Mouse (Mus musculus) forebrain, embryonic 11.5 days (tissue): Measurements from ENCODE around the gene Klhl35. TPM values are rescaled to one million over a fixed set of nuclear protein-coding genes. Genes with fewer than 3 reads are reported as not detected.
A peak's percentile ranks its signal among the peaks of the same experiment; 100 is the strongest.

Experiments
- ATAC-seq: fragments of 200-750 bp; cut with Nextera tagmentation; replicated peaks from 2 replicates; pipeline ENCODE4 v1.8.0; 2017; ENCODE audit warnings: moderate TSS enrichment; ENCODE audit not compliant: low FRiP score
- DNase-seq: peaks from one replicate; pipeline ENCODE4 v3.0.0-alpha.2; 2017; ENCODE audit warnings: low spot score
- H3K27ac ChIP-seq: fragments of 300-500 bp; sonication (generic); 2 replicates; pipeline ENCODE4 v1.5.1; 2014; ENCODE audit warnings: low read depth, low read length
- H3K27me3 ChIP-seq: fragments of 300-500 bp; sonication (generic); 2 replicates; pipeline ENCODE4 v1.6.1; 2014; ENCODE audit warnings: mild to moderate bottlenecking, low read length, mixed read lengths; ENCODE audit not compliant: control insufficient read depth, insufficient read depth
- H3K36me3 ChIP-seq: fragments of 300-500 bp; sonication (generic); 2 replicates; pipeline ENCODE4 v1.6.1; 2014; ENCODE audit warnings: mild to moderate bottlenecking, low read length, moderate library complexity, mixed read lengths; ENCODE audit not compliant: control insufficient read depth, insufficient read depth
- H3K4me1 ChIP-seq: fragments of 300-500 bp; sonication (generic); replicated peaks from 2 replicates; pipeline ENCODE4 v1.6.1; 2014; ENCODE audit warnings: low read length, mixed read lengths; ENCODE audit not compliant: control insufficient read depth, insufficient read depth
- H3K4me2 ChIP-seq: fragments of 300-500 bp; sonication (generic); 2 replicates; pipeline ENCODE4 v1.6.1; 2014; ENCODE audit warnings: low read depth, mild to moderate bottlenecking, low read length, moderate library complexity, mixed read lengths; ENCODE audit not compliant: severe bottlenecking
- H3K4me3 ChIP-seq: fragments of 300-500 bp; sonication (generic); 2 replicates; pipeline ENCODE4 v1.5.1; 2014; ENCODE audit warnings: low read depth, low read length
- H3K9ac ChIP-seq: fragments of 300-500 bp; sonication (generic); 2 replicates; pipeline ENCODE4 v1.6.1; 2014; ENCODE audit warnings: low read length
- H3K9me3 ChIP-seq: fragments of 300-500 bp; sonication (generic); 2 replicates; pipeline ENCODE4 v1.6.1; 2016; ENCODE audit warnings: low read length, mixed read lengths; ENCODE audit not compliant: control insufficient read depth
- WGBS: fragments of 180-500 bp; shearing (Covaris S2); extraction: QIAGEN DNeasy Blood & Tissue Kit; methylation state at CpG from one replicate; pipeline ENCODE4 v1.1.7; 2014; 5-methylcytosine and 5-hydroxymethylcytosine counted together
- polyA plus RNA-seq: library from polyadenylated mRNA; unstranded; fragments of >200 nt; fragmentation: Nextera tagmentation; extraction: Ambion mirVana; gene quantifications from 2 replicates; pipeline ENCODE4 v1.2.1, GENCODE M21; 2014

Gene Klhl35
- polyA plus RNA-seq, 1 experiment from 2014 or later, result 5.5 TPM

DNA sequence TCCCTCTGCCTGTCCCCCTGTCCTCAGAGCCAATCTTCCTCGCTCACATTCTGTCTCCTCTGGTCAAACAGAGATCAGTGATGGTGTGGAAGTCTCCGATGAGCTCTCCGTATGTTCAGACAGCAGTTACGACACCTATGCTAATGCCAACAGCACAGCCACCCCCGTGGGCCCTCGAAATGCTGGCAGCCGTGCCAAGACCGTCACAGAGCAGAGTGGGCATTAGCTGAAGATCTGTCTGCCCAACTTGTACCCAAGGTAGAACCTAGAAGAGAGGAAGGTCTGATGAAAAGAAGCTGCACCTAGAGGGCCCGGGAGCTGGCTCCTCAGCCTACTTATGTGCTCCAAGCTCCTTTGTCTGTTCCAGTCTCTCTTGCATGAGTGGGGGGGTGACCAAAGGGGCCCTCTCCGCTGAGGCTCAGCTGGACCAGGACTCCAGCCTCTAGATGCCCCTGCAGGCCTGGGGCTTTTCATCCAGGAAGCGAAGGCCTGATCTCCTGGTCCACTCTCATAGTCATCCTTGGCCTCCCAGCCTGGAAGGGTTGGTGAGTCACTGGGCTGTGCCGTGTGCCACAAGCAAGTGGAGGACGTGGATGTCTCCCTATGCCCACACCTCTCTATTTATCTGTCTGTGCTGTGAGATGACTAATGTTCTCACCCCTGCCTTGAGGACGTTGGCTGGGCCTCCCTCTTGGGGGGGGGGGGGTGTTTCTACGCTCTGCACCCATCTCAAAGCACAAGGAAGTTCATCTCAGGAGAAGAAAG, 5.7 kb upstream of the Klhl35 start:
- Histone ChIP-seq H3K4me2 (no peak overlapping the region), H3K9ac (no peak overlapping the region), H3K4me1 (no peaks in the 10 kb centered on the region), H3K27ac (no peak overlapping the region), H3K9me3 (no peaks in the 10 kb centered on the region), H3K4me3 (no peak overlapping the region), H3K36me3 (no peaks in the 10 kb centered on the region; the same call in 1 of the 2 replicates), H3K27me3 (no peaks in the 10 kb centered on the region)
- 92% methylated on average over 15 of the region's 15 CpGs for WGBS
- ATAC-seq (no peak), DNase-seq (no peak)

DNA sequence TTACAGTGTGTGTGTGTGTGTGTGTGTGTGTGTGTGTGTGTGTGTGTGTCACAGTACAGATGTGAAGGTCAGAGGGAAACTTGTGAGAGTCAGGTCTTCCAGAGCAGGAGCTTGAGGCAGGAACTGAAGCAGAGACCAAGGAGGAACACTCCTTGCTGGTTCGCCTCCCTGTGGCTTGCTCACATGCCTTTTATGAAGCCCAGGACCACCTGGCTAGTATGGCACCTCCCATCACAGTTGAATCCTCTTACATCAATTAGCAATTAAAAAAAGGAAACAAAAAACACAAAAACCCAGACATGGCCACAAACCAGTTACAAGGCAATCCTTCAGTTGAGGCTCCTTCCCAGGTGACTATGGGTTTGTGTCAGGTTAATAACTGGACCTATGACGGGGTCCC, 2.7 kb upstream of the Klhl35 start:
- Histone ChIP-seq H3K9ac (no peak overlapping the region), H3K4me1 (peaks cover 8% of the 10 kb centered on the region; the same call in 1 of the 2 replicates), H3K4me2 (no peak overlapping the region), H3K36me3 (no peaks in the 10 kb centered on the region), H3K4me3 (no peak overlapping the region), H3K27ac (no peak overlapping the region), H3K9me3 (no peaks in the 10 kb centered on the region), H3K27me3 (peaks cover 8% of the 10 kb centered on the region)
- WGBS, result 73% methylated on average over 2 of the region's 2 CpGs
- DNase-seq, result no peak
- ATAC-seq, result no peak

GRCm38 (mm10) chr7:99467916-99468282, 2.1 kb downstream of the Klhl35 start:
- ATAC-seq, result no peak; the same call in 1 of the 2 replicates
- peak overlapping the region; percentile 55 for H3K9ac ChIP-seq
- peak overlapping the region; percentile 83 for H3K4me2 ChIP-seq
- peak overlapping the region; percentile 38 for H3K4me3 ChIP-seq
- peaks cover 15% of the 10 kb centered on the region for H3K4me1 ChIP-seq
- WGBS, result 30% methylated on average over 11 of the region's 11 CpGs
- no peak overlapping the region for H3K27ac ChIP-seq
- H3K27me3 ChIP-seq, result peaks cover 17% of the 10 kb centered on the region
- H3K9me3 ChIP-seq, result no peaks in the 10 kb centered on the region
- DNase-seq, result no peak
- no peaks in the 10 kb centered on the region; the same call in none of the 2 replicates for H3K36me3 ChIP-seq

DNA sequence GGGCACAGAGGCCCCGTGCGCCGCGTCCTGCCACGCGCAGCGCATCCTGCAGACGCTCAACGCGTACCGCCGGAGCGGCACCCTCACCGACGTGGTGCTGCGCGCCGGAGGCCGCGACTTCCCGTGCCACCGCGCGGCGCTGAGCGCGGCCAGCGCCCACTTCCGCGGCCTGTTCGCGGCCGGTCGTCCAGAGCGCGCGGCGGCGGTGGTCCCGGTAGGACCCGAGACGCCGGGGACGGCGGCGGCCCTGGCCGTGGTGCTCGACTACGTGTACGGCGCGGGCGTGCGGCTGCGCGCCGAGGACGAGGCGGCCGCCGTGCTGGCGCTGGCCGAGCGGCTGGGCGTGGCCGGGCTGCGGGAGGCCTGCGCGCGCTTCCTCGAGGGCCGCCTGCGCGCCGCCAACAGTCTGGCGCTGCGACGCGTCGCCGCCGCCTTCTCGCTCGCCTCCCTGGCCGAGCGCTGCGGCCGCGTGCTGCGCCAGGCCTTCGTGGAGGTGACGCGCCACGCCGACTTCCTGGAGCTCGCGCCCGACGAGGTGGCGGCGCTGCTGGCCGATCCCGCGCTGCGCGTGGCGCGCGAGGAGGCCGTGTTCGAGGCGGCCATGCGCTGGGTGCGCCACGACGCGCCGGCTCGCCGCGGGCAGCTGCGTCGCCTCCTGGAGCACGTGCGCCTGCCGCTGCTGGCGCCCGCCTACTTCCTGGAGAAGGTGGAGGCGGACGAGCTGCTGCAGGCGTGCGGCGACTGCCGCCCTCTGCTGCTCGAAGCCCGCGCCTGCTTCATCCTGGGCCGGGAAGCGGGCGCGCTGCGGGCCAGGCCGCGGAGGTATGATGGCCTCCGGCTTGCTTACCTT, 2.7 kb downstream of the Klhl35 start:
- H3K4me3 ChIP-seq, result peak overlapping the region; percentile 38
- H3K36me3 ChIP-seq, result no peaks in the 10 kb centered on the region; the same call in none of the 2 replicates
- no peaks in the 10 kb centered on the region for H3K9me3 ChIP-seq
- peak overlapping the region; percentile 83 for H3K4me2 ChIP-seq
- ATAC-seq (peak; percentile 77), DNase-seq (peak; percentile 86)
- H3K9ac ChIP-seq, result peak overlapping the region; percentile 55
- H3K4me1 ChIP-seq, result peaks cover 15% of the 10 kb centered on the region
- 1% methylated on average over 138 of the region's 145 CpGs for WGBS
- peaks cover 17% of the 10 kb centered on the region for H3K27me3 ChIP-seq
- peak overlapping the region; percentile 57 for H3K27ac ChIP-seq

DNA sequence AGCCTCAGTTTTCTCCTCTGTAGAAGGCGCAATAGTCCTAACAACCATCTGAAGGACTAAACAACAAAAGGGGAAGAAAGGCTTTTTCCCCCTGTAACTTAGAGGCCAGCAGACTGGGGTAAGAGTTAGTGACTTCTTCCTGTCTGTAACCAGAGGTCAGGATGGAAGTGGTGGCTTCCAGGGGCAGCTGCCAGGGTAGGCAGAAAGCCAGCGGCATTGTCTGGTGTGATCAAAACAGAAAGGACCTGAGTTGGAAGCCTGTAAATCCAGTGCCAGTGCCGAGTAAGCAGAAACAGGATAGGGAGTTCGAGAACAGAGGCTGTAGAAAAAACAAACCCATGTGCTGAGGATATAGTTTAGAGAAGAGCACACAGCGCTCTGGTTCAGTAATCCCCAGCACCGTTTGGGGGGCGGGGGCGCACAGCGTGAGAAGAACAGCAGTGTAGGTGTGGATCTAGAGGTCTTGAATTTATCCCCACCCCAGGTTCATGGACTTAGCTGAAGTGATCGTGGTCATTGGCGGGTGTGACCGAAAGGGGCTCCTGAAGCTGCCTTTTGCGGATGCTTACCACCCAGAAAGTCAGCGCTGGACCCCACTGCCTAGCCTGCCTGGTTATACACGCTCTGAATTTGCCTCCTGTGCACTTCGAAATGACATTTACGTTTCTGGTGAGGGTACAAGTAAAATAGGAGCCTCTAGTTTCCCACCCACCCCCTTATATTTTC, 4.0 kb downstream of the Klhl35 start:
- H3K27me3 ChIP-seq, result peaks cover 17% of the 10 kb centered on the region
- 85% methylated on average over 17 of the region's 17 CpGs for WGBS
- peaks cover 15% of the 10 kb centered on the region for H3K4me1 ChIP-seq
- H3K4me3 ChIP-seq, result no peak overlapping the region
- H3K9ac ChIP-seq, result no peak overlapping the region
- ATAC-seq (no peak), DNase-seq (no peak)
- no peak overlapping the region for H3K4me2 ChIP-seq
- no peaks in the 10 kb centered on the region for H3K9me3 ChIP-seq
- no peak overlapping the region for H3K27ac ChIP-seq
- H3K36me3 ChIP-seq, result no peaks in the 10 kb centered on the region; the same call in none of the 2 replicates

DNA sequence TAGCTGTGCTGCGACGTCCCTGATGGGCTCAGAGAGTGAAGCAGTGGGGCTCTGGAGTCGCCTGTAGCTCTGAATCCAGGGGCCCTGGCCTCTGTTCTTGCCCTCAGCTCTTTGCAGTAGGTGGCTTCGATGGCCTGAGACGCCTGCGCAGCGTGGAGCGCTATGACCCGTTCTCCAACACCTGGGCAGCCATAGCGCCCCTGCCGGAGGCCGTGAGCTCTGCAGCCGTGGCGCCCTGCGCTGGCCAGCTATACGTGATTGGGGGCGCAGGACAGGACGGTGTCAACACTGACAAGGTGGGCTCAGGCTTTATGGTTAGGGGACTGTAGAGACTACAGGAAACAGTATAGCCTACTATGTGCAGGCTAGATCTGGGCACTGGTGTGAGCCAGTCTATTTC, 5.8 kb downstream of the Klhl35 start:
- no peak overlapping the region for H3K27ac ChIP-seq
- no peak overlapping the region for H3K9ac ChIP-seq
- H3K36me3 ChIP-seq, result no peaks in the 10 kb centered on the region; the same call in none of the 2 replicates
- peaks cover 10% of the 10 kb centered on the region for H3K4me1 ChIP-seq
- H3K27me3 ChIP-seq, result peaks cover 17% of the 10 kb centered on the region
- H3K9me3 ChIP-seq, result no peaks in the 10 kb centered on the region
- DNase-seq, result no peak
- no peak overlapping the region for H3K4me3 ChIP-seq
- 53% methylated on average over 18 of the region's 18 CpGs for WGBS
- H3K4me2 ChIP-seq, result no peak overlapping the region
- no peak for ATAC-seq

DNA sequence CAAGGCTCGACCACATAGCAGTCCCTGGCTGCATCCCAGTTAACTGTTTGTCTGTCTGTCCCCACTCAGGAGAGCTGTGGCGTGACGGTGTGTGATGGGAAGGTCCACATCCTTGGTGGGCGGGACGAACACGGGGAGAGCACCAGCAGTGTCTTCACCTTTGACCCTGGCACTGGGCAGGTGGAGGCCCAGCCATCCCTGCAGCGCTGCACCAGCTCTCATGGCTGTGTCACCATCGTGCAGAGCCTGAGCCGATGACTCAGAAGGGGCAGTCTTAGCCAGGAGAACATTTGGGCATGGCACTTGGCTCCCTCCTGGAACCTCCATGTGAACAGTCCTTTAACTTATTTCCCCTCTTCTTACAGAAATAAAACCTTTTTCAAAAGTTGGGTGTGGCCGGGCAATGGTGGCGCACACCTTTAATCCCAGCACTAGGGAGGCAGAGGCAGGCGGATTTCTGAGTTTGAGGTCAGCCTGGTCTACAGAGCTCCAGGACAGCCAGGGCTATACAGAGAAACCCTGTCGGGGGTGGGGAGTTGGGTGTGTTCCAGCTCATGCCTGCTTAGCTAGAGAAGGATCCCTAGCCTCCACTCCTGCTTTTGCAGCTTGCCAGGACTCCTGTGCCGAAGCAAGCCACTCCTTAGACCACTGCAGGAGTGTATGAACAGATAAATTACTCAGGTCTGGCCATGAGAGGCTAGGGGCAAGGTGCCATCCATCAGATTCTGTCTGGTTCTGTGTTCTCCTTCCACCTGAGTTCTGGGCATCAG, 8.0 kb downstream of the Klhl35 start:
- Histone ChIP-seq H3K27ac (peak overlapping the region; percentile 1; the same call in 1 of the 2 replicates), H3K36me3 (peaks cover 7% of the 10 kb centered on the region)
- 86% methylated on average over 14 of the region's 14 CpGs for WGBS

More for the DNA sequence above, 8.0 kb downstream of the Klhl35 start:
- Histone ChIP-seq H3K27me3 (peaks cover 6% of the 10 kb centered on the region), H3K4me2 (no peak overlapping the region), H3K4me1 (peaks cover 3% of the 10 kb centered on the region), H3K9me3 (no peaks in the 10 kb centered on the region), H3K4me3 (no peak overlapping the region), H3K9ac (no peak overlapping the region)
- DNase-seq (no peak), ATAC-seq (no peak)
